Mouse (Mus musculus): ENCODE measurements around the gene Mpped1. TPM values are rescaled to one million over a fixed set of nuclear protein-coding genes. Genes with fewer than 3 reads are reported as not detected.

Gene Mpped1
- total RNA-seq, 4 experiments from 2014 or later = 164 to 204 (median 185) TPM

- no peak for DNase-seq (ENCODE audit: low spot score in 2 of 2)
Observed at GRCm38 (mm10) chr15:83883821-83884220, 104.6 kb downstream of the Mpped1 start.

- DNase-seq (ENCODE audit: low spot score in 2 of 2) = peak; percentile 44
Observed at GRCm38 (mm10) chr15:83884291-83884690, 105.0 kb downstream of the Mpped1 start.

GRCm38 (mm10) chr15:83892871-83893270, 113.6 kb downstream of the Mpped1 start:
- DNase-seq (ENCODE audit: low spot score in 2 of 2) = no peak

GRCm38 (mm10) chr15:83894261-83894660, 115.0 kb downstream of the Mpped1 start:
- DNase-seq (ENCODE audit: low spot score in 2 of 2) = no peak

GRCm38 (mm10) chr15:83896011-83896410, 116.7 kb downstream of the Mpped1 start:
- no peak for DNase-seq (ENCODE audit: low spot score in 2 of 2)

- DNase-seq (ENCODE audit: low spot score in 2 of 2) = peak; percentile 58 to 63
Observed at GRCm38 (mm10) chr15:83897286-83897685, 118.0 kb downstream of the Mpped1 start.

- no peak for DNase-seq (ENCODE audit: low spot score in 2 of 2)
Observed at GRCm38 (mm10) chr15:83906472-83906871, 127.2 kb downstream of the Mpped1 start.

Other genes starting within 250 kb of the Mpped1 start
- 10 to 100 TPM in 2 of 4 experiments, 1 to 10 TPM in 2; 7.0 to 23.0 (median 12.5) TPM for gene Tspo, start 215.9 kb upstream of the Mpped1 start, total RNA-seq (2022)
- gene Mcat, start 215.7 kb upstream of the Mpped1 start, total RNA-seq (2022) = 10 to 100 TPM; 24.6 to 28.3 (median 26.9) TPM
- 10 to 100 TPM in 3 of 4 experiments, 1 to 10 TPM in 1; 9.5 to 13.3 (median 11.7) TPM for gene Ttll12, start 184.3 kb upstream of the Mpped1 start, total RNA-seq (2022)
- gene Scube1, start 54.4 kb upstream of the Mpped1 start, total RNA-seq (2022) = 10 to 100 TPM; 17.6 to 18.5 (median 18.2) TPM

Measured in layer of hippocampus, adult 8-10 months (tissue).